Mouse (Mus musculus) right cerebral cortex, postnatal 4 days (tissue): ENCODE measurements at regions not wholly inside any gene's neighbourhood (a gene's known extent, or its start where the extent isn't known, plus 50 kb on each side); places are given as distances from the start of the nearest gene placed in this dataset.

Source experiments
- DNase-seq: peaks from one replicate; pipeline ENCODE4 v3.0.0-alpha.2; 2022

DNA sequence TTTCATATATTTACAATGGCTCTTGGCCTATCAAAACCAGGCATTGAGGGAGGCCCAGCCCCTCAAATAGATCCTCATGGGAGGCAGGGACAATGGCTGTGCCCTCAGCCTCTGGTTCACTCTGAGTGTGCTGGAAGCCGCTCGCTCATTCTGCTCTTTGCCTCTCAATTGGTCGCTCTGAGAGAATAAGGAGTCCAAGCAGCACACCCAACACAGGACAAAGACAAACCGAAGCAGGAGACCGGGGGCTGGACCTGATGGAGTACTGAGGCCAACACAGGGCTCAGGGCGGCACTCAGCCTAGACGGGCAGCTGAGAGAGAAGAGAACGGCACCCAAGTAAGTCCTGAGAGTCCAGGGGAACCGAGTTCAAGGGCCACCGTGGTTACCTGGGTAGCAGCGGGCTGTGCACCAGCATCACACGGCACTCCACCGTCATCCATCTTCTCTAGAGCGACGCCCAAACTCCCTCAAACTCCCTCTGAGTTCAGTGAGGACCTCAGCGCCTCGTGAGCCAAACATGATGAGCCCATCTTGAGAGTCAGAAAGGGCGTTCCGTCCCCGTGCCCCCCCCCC is 145.8 kb downstream of the Setd4 start:
- DNase-seq, result no peak

GRCm38 (mm10) chr16:93456706-93457425 is 147.0 kb downstream of the Setd4 start:
- DNase-seq, result no peak

DNA sequence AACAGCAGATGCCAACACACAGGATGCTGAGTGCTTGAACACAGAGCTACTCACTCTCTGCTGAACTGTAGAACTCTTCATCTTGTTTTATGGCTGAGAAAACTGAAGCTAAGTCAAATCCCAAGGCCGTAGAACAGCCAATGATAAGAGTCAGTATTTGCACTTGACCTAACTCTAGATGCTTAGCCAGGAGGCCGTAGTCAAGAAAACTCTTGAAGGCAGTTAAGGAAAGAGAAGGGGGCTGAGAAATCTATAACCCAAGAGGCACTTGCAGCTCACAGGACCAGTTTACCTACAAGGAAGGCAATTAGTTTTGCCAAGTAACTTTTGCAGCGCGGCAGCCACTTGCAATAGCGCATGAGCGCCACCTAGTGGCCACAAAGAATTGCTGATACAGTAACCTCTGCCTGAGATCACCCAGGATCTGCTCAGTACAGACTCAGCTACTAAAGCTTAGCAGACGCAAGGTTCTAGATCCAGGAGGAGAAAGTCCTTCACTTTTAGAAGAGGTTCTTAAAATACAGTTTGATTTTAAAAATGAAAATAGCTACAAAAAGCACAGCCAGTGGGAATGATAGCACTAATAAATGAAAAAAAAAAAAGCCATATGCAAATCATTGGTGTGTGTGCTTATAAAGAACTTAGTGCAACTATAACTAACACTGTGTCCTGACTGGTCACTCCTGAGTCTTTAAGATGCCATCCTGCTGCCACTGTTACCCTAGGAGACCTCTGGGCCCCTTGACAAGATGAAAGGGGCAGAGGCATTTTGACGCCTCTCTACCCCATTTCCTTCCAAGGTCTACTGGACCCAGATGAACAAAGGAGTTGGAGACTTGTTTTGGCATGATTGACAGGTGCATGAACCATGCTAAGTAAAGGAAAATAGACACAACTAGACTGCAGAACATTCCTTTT is 149.5 kb downstream of the Setd4 start:
- peak; percentile 95 for DNase-seq

- DNase-seq, result no peak
Measured at GRCm38 (mm10) chr16:93453056-93453455, 150.8 kb downstream of the Setd4 start.

GRCm38 (mm10) chr16:93450896-93451295 is 153.0 kb downstream of the Setd4 start:
- DNase-seq, result no peak

DNA sequence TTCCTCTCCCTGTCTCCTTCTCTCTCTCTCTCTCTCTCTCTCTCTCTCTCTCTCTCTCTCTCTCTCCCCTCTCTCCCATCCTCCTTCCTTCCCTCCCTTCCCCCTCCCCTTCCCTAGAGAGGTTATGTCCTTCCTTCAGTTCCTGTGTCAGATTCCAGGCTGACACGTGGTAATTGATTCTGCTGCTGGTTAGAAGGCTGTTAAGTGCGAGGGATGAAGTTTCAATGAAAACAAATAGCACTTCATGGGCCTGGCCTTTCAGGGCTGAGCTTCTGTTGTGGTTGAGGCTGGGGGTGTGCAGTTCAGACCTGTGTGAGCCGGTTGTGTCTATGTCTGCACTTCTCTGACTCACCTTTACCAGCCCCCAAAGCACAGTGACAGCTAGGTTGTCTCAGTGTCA is 153.9 kb downstream of the Setd4 start:
- no peak for DNase-seq

GRCm38 (mm10) chr16:93448124-93448523 is 155.7 kb downstream of the Setd4 start:
- no peak for DNase-seq

GRCm38 (mm10) chr16:93446970-93447369 is 156.9 kb downstream of the Setd4 start:
- DNase-seq, result no peak

GRCm38 (mm10) chr16:93446206-93446605 is 157.7 kb downstream of the Setd4 start:
- DNase-seq, result no peak

DNA sequence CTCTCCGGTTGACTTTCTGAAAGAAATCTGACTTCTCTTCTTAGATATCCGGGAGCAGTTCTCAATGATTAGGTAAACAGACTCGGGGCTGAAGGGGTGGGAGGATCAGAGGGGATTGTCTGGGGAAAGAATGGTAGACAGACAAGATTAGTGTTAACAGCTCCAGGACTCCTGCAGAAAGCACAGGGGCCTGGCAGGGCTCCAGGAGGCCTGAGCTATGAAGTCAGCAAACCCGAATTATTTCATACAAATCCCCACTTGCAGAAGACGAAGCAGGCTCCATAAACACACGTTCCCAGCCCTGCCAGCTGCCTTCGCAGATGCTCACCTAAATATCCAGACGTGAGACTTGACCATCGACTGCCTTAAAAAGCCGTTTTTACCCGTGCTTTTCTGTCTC is 161.0 kb downstream of the Setd4 start:
- no peak for DNase-seq

DNA sequence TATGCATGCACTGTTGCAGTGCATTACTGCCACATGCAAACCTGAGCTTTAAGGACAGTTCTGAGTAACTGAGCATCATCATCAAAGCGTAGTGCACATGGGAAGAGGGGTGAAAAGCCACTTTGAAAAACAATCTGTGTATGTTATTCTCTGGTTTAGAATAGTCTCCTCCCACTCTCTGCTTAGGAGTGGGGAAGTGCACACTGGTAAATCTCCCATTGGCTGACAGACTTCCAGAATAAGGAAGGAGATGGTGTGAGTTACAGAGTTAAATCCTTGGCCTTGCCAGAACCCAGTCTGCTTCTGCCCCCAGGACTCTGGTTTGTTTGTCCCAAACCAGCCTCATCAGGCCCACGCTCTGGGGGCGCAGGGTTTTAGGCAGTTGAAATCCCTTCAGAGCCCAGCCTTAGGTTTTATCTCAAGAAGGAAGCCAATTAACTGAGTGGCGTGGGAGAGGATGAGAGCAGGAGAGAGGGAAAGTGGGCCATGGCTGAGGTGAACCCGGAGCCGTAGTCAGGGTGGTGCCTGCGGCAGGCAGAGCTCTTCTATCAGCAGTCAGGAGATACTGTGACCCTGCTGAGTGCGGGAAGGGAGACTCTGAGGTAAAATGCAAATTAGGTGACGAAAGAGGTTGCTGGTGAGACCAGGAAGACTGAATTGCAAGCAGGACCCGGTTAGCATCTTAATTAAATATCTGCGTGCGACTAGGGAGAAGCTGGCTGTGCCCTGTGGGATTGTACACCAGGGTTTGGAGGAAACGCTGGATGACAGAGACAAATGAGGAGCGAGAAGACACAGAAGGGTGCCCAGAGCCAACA is 166.0 kb downstream of the Setd4 start:
- DNase-seq, result no peak

- DNase-seq, result no peak
Measured at GRCm38 (mm10) chr16:93436732-93437131, 167.1 kb downstream of the Setd4 start.

DNA sequence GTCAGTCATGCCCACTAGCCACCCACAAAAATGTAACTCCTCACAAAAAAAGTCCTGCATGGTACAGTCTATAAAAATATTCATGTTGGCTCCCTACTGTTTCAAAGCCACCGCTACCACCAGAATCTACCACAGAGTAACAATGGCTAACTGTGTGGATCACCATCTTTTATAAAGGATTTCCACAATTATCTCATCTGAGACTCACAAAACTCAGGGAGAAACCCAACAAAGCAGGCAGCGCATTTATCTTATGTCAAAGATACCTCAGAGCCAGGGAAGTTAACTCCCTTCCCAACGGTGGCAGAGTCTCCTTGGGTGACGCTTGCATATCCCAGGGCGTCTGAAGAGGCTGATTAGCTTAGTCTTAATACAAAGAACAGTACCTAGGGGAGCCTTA is 172.5 kb downstream of the Setd4 start:
- DNase-seq, result no peak

DNA sequence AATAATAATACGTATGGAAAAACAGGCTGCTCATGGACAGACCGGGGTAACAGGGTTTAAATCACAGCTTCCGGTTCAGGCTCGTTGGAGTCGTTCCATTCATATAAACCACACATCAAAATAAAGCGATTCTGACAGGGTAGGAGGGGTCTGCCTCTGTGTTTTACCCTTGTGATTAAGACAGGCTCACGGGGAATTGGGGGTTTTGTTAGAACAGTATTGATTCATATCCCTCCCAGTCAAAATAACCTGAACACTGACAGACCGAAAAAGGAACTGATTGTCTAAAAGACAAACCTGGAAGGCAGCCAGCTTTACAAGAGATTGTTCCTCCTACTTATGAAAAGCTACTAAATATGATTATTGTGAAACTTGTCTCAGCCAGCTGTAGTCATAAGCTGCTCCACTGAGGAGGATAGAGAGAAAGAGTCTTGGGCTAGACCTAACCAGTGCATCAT is 174.5 kb downstream of the Setd4 start:
- no peak for DNase-seq

DNA sequence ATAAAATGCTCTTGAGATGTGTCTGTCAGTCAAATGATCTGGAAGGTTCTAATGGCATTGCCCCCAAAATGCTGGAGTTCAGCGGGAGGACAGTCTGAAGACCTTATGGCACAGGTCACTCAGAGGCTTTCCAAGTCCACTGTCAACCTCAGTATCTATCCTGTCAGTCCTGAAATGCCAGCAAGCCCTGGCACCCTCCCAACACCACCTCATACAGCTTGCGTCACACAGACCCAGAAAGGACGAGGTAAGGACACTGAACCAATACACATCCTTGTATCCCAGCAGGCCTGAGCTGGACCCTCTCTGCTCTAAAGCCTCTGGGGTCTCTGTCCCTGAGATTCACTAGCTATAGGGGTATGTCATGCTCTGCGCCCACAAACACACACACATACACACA is 176.6 kb downstream of the Setd4 start:
- DNase-seq, result no peak

DNA sequence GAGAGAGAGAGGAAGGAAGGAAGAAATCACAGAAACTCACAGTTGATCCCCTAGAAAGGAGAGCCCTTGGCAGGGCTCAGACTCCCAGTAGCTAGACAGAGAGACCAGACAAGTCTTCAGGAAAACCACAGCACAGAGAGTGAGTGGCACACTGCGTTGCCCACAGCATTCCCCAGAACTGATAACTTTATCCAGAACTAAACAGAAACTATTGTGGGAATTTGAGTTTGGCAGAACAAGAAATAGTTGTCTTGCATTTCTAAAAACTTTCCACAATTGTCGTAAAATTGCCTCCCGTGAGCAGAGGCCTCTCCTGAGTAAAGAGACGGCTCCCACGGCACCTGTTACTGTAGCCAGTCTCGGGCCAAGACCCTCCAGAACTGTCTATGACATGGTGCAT is 178.1 kb downstream of the Setd4 start:
- DNase-seq, result no peak

GRCm38 (mm10) chr16:93423174-93423573 is 180.7 kb downstream of the Setd4 start:
- no peak for DNase-seq

DNA sequence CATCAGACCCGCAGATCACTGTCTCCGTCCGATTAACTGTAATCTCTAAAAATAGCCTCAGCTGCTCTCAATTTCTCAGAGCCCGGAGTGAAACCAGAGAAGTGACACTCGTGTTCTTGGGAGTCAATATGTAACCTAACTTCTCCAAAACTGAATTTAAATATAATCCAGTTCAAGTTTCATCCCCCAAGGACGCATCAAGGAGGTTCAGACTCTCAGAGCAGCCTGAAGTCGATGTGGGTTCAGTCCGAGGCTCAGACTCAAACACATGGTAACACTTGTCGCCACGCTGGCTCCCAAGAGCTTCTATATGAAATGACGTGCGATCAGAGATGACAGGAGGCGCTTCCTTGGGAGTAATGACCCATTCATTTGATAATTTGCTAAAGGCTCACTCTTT is 181.6 kb downstream of the Setd4 start:
- no peak for DNase-seq

DNA sequence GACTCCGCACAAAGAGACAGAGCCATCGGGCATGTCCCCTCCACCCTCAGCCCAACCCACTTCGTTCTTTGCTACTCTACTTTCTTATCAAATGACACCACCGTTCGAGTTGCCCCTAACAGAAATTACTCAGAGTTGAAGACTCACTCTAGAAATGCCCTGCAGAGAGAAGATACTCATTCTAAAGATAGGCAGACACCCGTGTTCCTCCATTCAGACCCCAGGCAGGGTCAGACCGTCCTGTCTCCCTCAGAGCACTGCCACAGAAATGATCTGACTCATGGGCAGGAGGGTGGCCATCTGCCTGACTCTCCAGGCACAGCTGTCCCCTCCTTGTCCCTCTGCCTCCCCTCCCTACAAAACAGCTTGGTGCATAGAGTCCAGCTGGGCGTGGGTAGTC is 185.6 kb downstream of the Setd4 start:
- no peak for DNase-seq

DNA sequence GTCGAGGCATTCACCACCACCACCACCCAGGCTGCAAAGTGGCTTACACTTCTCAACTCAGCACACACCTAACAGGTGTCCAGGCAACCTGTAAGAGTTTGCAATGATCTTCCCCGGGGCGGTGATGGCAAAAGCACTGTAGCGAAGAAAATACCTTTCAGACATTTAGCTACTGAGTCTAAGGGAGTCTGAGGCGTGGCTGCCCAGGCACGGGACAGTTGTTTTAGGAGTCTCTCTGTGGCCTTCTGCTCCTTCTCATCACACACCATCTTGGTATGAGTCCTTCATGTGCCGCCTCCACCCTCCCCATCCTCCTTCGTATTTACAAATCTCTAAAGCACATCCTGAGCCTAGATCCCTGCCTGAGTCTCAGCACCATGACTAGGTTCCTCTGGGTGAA is 186.0 kb downstream of the Setd4 start:
- no peak for DNase-seq

- DNase-seq, result no peak
Measured at GRCm38 (mm10) chr16:93392024-93392675, 211.7 kb downstream of the Setd4 start.

DNA sequence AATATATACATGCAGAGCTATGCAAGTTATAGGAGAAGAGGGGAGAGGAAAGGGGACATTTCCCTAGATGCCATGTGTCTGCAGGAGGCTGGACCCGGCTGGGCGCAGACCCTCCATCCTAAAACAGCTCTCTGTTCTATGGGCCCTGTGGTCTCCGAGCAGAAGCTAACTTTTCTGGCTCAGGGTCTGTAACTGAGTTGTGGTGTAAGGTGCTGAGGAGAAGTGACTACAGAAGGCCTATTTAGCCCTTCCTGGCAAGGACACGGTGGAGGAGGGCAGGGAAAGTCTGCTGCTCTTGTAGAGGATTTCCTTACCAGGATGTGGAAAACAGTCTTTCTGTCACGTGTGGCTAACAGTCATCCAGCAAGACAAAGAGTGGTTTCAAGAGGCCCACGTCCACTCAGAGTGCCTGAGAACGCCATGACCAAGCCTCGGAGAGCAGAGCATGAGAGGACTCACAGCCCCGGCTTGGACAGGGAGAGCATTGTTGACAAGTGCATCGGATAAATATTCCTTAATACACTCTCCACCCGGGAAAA is 216.2 kb downstream of the Setd4 start:
- no peak for DNase-seq
